Mouse (Mus musculus) embryonic facial prominence, embryonic 12.5 days (tissue): ENCODE measurements around the gene Tesk2. TPM values are rescaled to one million over a fixed set of nuclear protein-coding genes. Genes with fewer than 3 reads are reported as not detected.
"Not testable (repeated sequence)": the region's sequence is repeated elsewhere in the genome, so short reads cannot be mapped to it uniquely, and the experiment has no call there.

Source experiments
- ATAC-seq: fragments of 200-750 bp; cut with Nextera tagmentation; 2 replicates; pipeline ENCODE4 v1.8.0; 2017; ENCODE audit not compliant: insufficient number of reproducible peaks, insufficient read depth, low FRiP score, low TSS enrichment
- H3K27ac ChIP-seq: fragments of 300-500 bp; sonication (generic); 2 replicates; pipeline ENCODE4 v1.5.1; 2016; ENCODE audit warnings: mild to moderate bottlenecking
- H3K27me3 ChIP-seq: fragments of 300-500 bp; sonication (generic); 2 replicates; pipeline ENCODE4 v1.6.1; 2016; ENCODE audit warnings: mild to moderate bottlenecking, moderate library complexity
- H3K36me3 ChIP-seq: fragments of 300-500 bp; sonication (generic); 2 replicates; pipeline ENCODE4 v1.6.1; 2016; ENCODE audit warnings: mild to moderate bottlenecking
- H3K4me1 ChIP-seq: fragments of 300-500 bp; sonication (generic); 2 replicates; pipeline ENCODE4 v1.6.1; 2016
- H3K4me2 ChIP-seq: fragments of 300-500 bp; sonication (generic); replicated peaks from 2 replicates; pipeline ENCODE4 v1.6.1; 2016; ENCODE audit warnings: mild to moderate bottlenecking, moderate library complexity
- H3K4me3 ChIP-seq: fragments of 300-500 bp; sonication (generic); 2 replicates; pipeline ENCODE4 v1.5.1; 2016; ENCODE audit warnings: mild to moderate bottlenecking
- H3K9ac ChIP-seq: fragments of 300-500 bp; sonication (generic); 2 replicates; pipeline ENCODE4 v1.6.1; 2016; ENCODE audit warnings: mild to moderate bottlenecking, moderate library complexity
- H3K9me3 ChIP-seq: fragments of 300-500 bp; sonication (generic); 2 replicates; pipeline ENCODE4 v1.6.1; 2016; ENCODE audit warnings: mild to moderate bottlenecking, moderate library complexity
- WGBS: fragments of 180-500 bp; shearing (Covaris S2); methylation state at CpG from one replicate; pipeline ENCODE4 v1.1.7; 2016; 5-methylcytosine and 5-hydroxymethylcytosine counted together
- polyA plus RNA-seq: library from polyadenylated mRNA; unstranded; fragments of >200 nt; fragmentation: Nextera tagmentation; extraction: Ambion mirVana; gene quantifications from 2 replicates; pipeline ENCODE4 v1.2.1, GENCODE M21; 2016

Gene Tesk2
- polyA plus RNA-seq, 1 experiment from 2014 or later: 11.8 TPM

- Histone ChIP-seq H3K9me3 (no peaks in the 10 kb centered on the region), H3K27me3 (no peaks in the 10 kb centered on the region), H3K36me3 (no peaks in the 10 kb centered on the region), H3K4me1 (peaks cover 6% of the 10 kb centered on the region), H3K27ac (no peak overlapping the region), H3K4me3 (no peak overlapping the region), H3K9ac (no peak overlapping the region), H3K4me2 (no peak overlapping the region)
- WGBS: 1% methylated on average over 4 of the region's 4 CpGs
- ATAC-seq: no peak
Observed at GRCm38 (mm10) chr4:116827819-116828218, 107.1 kb downstream of the Tesk2 start.

GRCm38 (mm10) chr4:116829364-116830069, 108.8 kb downstream of the Tesk2 start:
- Histone ChIP-seq H3K4me3 (no peak overlapping the region), H3K36me3 (no peaks in the 10 kb centered on the region), H3K27ac (no peak overlapping the region), H3K9me3 (no peaks in the 10 kb centered on the region), H3K4me2 (no peak overlapping the region), H3K9ac (no peak overlapping the region), H3K4me1 (peaks cover 6% of the 10 kb centered on the region), H3K27me3 (no peaks in the 10 kb centered on the region)
- WGBS: 61% methylated on average over 6 of the region's 6 CpGs
- no peak for ATAC-seq

GRCm38 (mm10) chr4:116830070-116830368, 109.3 kb downstream of the Tesk2 start:
- no peak overlapping the region for H3K4me3 ChIP-seq
- no peaks in the 10 kb centered on the region for H3K27me3 ChIP-seq
- no peaks in the 10 kb centered on the region for H3K36me3 ChIP-seq
- no peak for ATAC-seq
- H3K9me3 ChIP-seq: no peaks in the 10 kb centered on the region
- no peak overlapping the region for H3K4me2 ChIP-seq
- WGBS: 17% methylated on average over 6 of the region's 6 CpGs
- no peak overlapping the region for H3K27ac ChIP-seq
- H3K9ac ChIP-seq: no peak overlapping the region
- H3K4me1 ChIP-seq: peaks cover 5% of the 10 kb centered on the region

GRCm38 (mm10) chr4:116838999-116839398, 118.3 kb downstream of the Tesk2 start:
- Histone ChIP-seq H3K4me1 (no peaks in the 10 kb centered on the region), H3K9ac (no peak overlapping the region), H3K27me3 (peaks cover 17% of the 10 kb centered on the region), H3K36me3 (no peaks in the 10 kb centered on the region), H3K27ac (no peak overlapping the region), H3K4me2 (no peak overlapping the region), H3K4me3 (no peak overlapping the region), H3K9me3 (no peaks in the 10 kb centered on the region)
- WGBS: 21% methylated on average over 2 of the region's 2 CpGs
- ATAC-seq: no peak

- H3K9ac ChIP-seq, H3K36me3 ChIP-seq, H3K27ac ChIP-seq, H3K9me3 ChIP-seq, H3K4me3 ChIP-seq, ATAC-seq, H3K4me1 ChIP-seq: not testable (repeated sequence)
- 36% methylated on average over 24 of the region's 29 CpGs for WGBS
- peak overlapping the region; percentile 35 for H3K4me2 ChIP-seq
- H3K27me3 ChIP-seq: peaks cover 17% of the 10 kb centered on the region
Observed at GRCm38 (mm10) chr4:116840096-116840495, 119.3 kb downstream of the Tesk2 start.

GRCm38 (mm10) chr4:116840841-116841240, 120.1 kb downstream of the Tesk2 start:
- Histone ChIP-seq H3K4me3 (no peak overlapping the region), H3K27ac (no peak overlapping the region), H3K27me3 (peaks cover 17% of the 10 kb centered on the region), H3K36me3 (no peaks in the 10 kb centered on the region), H3K9me3 (no peaks in the 10 kb centered on the region), H3K9ac (no peak overlapping the region), H3K4me2 (no peak overlapping the region), H3K4me1 (no peaks in the 10 kb centered on the region)
- WGBS: 85% methylated on average over 6 of the region's 6 CpGs
- no peak for ATAC-seq

GRCm38 (mm10) chr4:116844324-116844723, 123.6 kb downstream of the Tesk2 start:
- WGBS: 93% methylated on average over 3 of the region's 3 CpGs
- peaks cover 11% of the 10 kb centered on the region; the same call in 1 of the 2 replicates for H3K27me3 ChIP-seq
- H3K4me2 ChIP-seq: no peak overlapping the region
- no peak overlapping the region for H3K4me3 ChIP-seq
- H3K4me1 ChIP-seq: no peaks in the 10 kb centered on the region
- no peaks in the 10 kb centered on the region for H3K36me3 ChIP-seq
- no peak overlapping the region for H3K9ac ChIP-seq
- H3K9me3 ChIP-seq: no peaks in the 10 kb centered on the region
- no peak for ATAC-seq
- no peak overlapping the region for H3K27ac ChIP-seq

- H3K4me3 ChIP-seq: no peak overlapping the region
- no peak overlapping the region for H3K4me2 ChIP-seq
- 80% methylated on average over 3 of the region's 3 CpGs for WGBS
- H3K4me1 ChIP-seq: no peaks in the 10 kb centered on the region
- H3K9ac ChIP-seq: no peak overlapping the region
- no peaks in the 10 kb centered on the region for H3K27me3 ChIP-seq
- no peaks in the 10 kb centered on the region for H3K9me3 ChIP-seq
- no peak overlapping the region for H3K27ac ChIP-seq
- no peaks in the 10 kb centered on the region for H3K36me3 ChIP-seq
- no peak for ATAC-seq
Observed at GRCm38 (mm10) chr4:116849901-116850300, 129.2 kb downstream of the Tesk2 start.

- Histone ChIP-seq H3K4me1 (no peaks in the 10 kb centered on the region), H3K4me3 (no peak overlapping the region), H3K27me3 (no peaks in the 10 kb centered on the region), H3K4me2 (no peak overlapping the region), H3K36me3 (no peaks in the 10 kb centered on the region), H3K9me3 (no peaks in the 10 kb centered on the region), H3K9ac (no peak overlapping the region), H3K27ac (no peak overlapping the region)
- 11% methylated on average over 2 of the region's 2 CpGs for WGBS
- ATAC-seq: no peak
Observed at GRCm38 (mm10) chr4:116854286-116854685, 133.5 kb downstream of the Tesk2 start.

Other genes with a start within 250 kb of the Tesk2 start
- 16.1 and 16.2 TPM in 2 replicates for gene Ipp, start 213.4 kb upstream of the Tesk2 start, polyA plus RNA-seq
- gene Tmem69, start 165.0 kb upstream of the Tesk2 start, polyA plus RNA-seq: 21.5 and 21.6 TPM in 2 replicates
- 34.4 and 35.1 TPM in 2 replicates for gene Gpbp1l1, start 163.3 kb upstream of the Tesk2 start, polyA plus RNA-seq
- 2.5 and 3.1 TPM in 2 replicates for gene Ccdc17, start 124.3 kb upstream of the Tesk2 start, polyA plus RNA-seq
- 246 and 256 TPM in 2 replicates for gene Nasp, start 93.0 kb upstream of the Tesk2 start, polyA plus RNA-seq
- 689 and 706 TPM in 2 replicates for gene Akr1a1, start 69.3 kb upstream of the Tesk2 start, polyA plus RNA-seq
- gene Prdx1, start 35.4 kb upstream of the Tesk2 start, polyA plus RNA-seq: 1,087 and 1,115 TPM in 2 replicates
- gene Mmachc, start 12.5 kb upstream of the Tesk2 start, polyA plus RNA-seq: 26.4 and 28.5 TPM in 2 replicates
- gene Ccdc163, start 12.4 kb upstream of the Tesk2 start, polyA plus RNA-seq: 25.2 and 26.3 TPM in 2 replicates
- gene Toe1, start 86.7 kb downstream of the Tesk2 start, polyA plus RNA-seq: 37.7 and 37.9 TPM in 2 replicates
- 20.1 and 20.7 TPM in 2 replicates for gene Mutyh, start 86.8 kb downstream of the Tesk2 start, polyA plus RNA-seq
- gene Hpdl, start 100.8 kb downstream of the Tesk2 start, polyA plus RNA-seq: 1.1 and 1.5 TPM in 2 replicates
- gene Zswim5, start 156.4 kb downstream of the Tesk2 start, polyA plus RNA-seq: 1.3 and 1.5 TPM in 2 replicates